Mouse (Mus musculus) limb, embryonic 11.5 days (tissue): ENCODE measurements at regions not wholly inside any gene's neighbourhood (a gene's known extent, or its start where the extent isn't known, plus 50 kb on each side); places are given as distances from the start of the nearest gene placed in this dataset.

Source experiments
- ATAC-seq: fragments of 200-750 bp; cut with Nextera tagmentation; 2 replicates; pipeline ENCODE4 v1.8.0; 2017; ENCODE audit warnings: low read depth; ENCODE audit not compliant: insufficient number of reproducible peaks, low FRiP score, low TSS enrichment
- DNase-seq: peaks from one replicate; pipeline ENCODE4 v3.0.0-alpha.2; 2015; ENCODE audit warnings: low spot score
- H3K27ac ChIP-seq: fragments of 300-500 bp; sonication (generic); replicated peaks from 2 replicates; pipeline ENCODE4 v1.5.1; 2014; ENCODE audit warnings: low read depth, mild to moderate bottlenecking, low read length
- H3K27me3 ChIP-seq: fragments of 300-500 bp; sonication (generic); 2 replicates; pipeline ENCODE4 v1.6.1; 2014; ENCODE audit warnings: mild to moderate bottlenecking, low read length, mixed read lengths; ENCODE audit not compliant: control insufficient read depth, insufficient read depth
- H3K36me3 ChIP-seq: fragments of 300-500 bp; sonication (generic); 2 replicates; pipeline ENCODE4 v1.6.1; 2014; ENCODE audit warnings: mild to moderate bottlenecking, low read length, moderate library complexity, mixed read lengths; ENCODE audit not compliant: control insufficient read depth, insufficient read depth
- H3K4me1 ChIP-seq: fragments of 300-500 bp; sonication (generic); 2 replicates; pipeline ENCODE4 v1.6.1; 2014; ENCODE audit warnings: low read length, mixed read lengths; ENCODE audit not compliant: control insufficient read depth, insufficient read depth
- H3K4me2 ChIP-seq: fragments of 300-500 bp; sonication (generic); 2 replicates; pipeline ENCODE4 v1.6.1; 2014; ENCODE audit warnings: low read depth, mild to moderate bottlenecking, moderate library complexity; ENCODE audit not compliant: severe bottlenecking
- H3K4me3 ChIP-seq: fragments of 300-500 bp; sonication (generic); 2 replicates; pipeline ENCODE4 v1.5.1; 2014; ENCODE audit warnings: low read depth, low read length
- H3K9ac ChIP-seq: fragments of 300-500 bp; sonication (generic); 2 replicates; pipeline ENCODE4 v1.6.1; 2014; ENCODE audit warnings: mild to moderate bottlenecking, low read length
- H3K9me3 ChIP-seq: fragments of 300-500 bp; sonication (generic); 2 replicates; pipeline ENCODE4 v1.6.1; 2016; ENCODE audit warnings: low read length; ENCODE audit not compliant: control insufficient read depth
- WGBS: fragments of 180-500 bp; shearing (Covaris S2); extraction: QIAGEN DNeasy Blood & Tissue Kit; methylation state at CpG from one replicate; pipeline ENCODE4 v1.1.7; 2014; 5-methylcytosine and 5-hydroxymethylcytosine counted together

- H3K27ac ChIP-seq = no peak overlapping the region
- H3K9me3 ChIP-seq = no peaks in the 10 kb centered on the region
- H3K4me2 ChIP-seq = no peak overlapping the region
- no peak overlapping the region for H3K9ac ChIP-seq
- no peaks in the 10 kb centered on the region for H3K27me3 ChIP-seq
- DNase-seq = no peak
- no peak overlapping the region for H3K4me3 ChIP-seq
- 75% methylated on average over 4 of the region's 4 CpGs for WGBS
- no peaks in the 10 kb centered on the region for H3K36me3 ChIP-seq
- no peaks in the 10 kb centered on the region for H3K4me1 ChIP-seq
- ATAC-seq = no peak
Observed at GRCm38 (mm10) chrX:12327464-12327863, 167.3 kb upstream of the Bcor start.

- DNase-seq = no peak
- H3K4me3 ChIP-seq = no peak overlapping the region
- H3K36me3 ChIP-seq = no peaks in the 10 kb centered on the region
- H3K9ac ChIP-seq = no peak overlapping the region
- no peak overlapping the region for H3K4me2 ChIP-seq
- H3K27me3 ChIP-seq = no peaks in the 10 kb centered on the region
- no peaks in the 10 kb centered on the region for H3K4me1 ChIP-seq
- no peak overlapping the region for H3K27ac ChIP-seq
- WGBS = 81% methylated on average over 9 of the region's 9 CpGs
- no peak for ATAC-seq
- H3K9me3 ChIP-seq = no peaks in the 10 kb centered on the region
Observed at GRCm38 (mm10) chrX:12340561-12340960, 180.4 kb upstream of the Bcor start.

GRCm38 (mm10) chrX:12341356-12341965, 181.3 kb upstream of the Bcor start:
- DNase-seq (no peak), ATAC-seq (no peak)
- Histone ChIP-seq H3K9ac (no peak overlapping the region), H3K4me3 (no peak overlapping the region), H3K27me3 (no peaks in the 10 kb centered on the region), H3K36me3 (no peaks in the 10 kb centered on the region), H3K4me1 (no peaks in the 10 kb centered on the region), H3K27ac (no peak overlapping the region), H3K9me3 (no peaks in the 10 kb centered on the region), H3K4me2 (no peak overlapping the region)
- WGBS = 45% methylated on average over 5 of the region's 5 CpGs

- no peak overlapping the region for H3K9ac ChIP-seq
- whole genome bisulfite sequencing = 82% methylated on average over 12 of the region's 12 CpGs
- H3K27ac ChIP-seq = no peak overlapping the region
- H3K4me3 ChIP-seq = no peak overlapping the region
- ATAC-seq = no peak
- no peaks in the 10 kb centered on the region for H3K27me3 ChIP-seq
- no peaks in the 10 kb centered on the region for H3K36me3 ChIP-seq
- no peak for DNase-seq
- H3K4me2 ChIP-seq = no peak overlapping the region
- no peaks in the 10 kb centered on the region for H3K9me3 ChIP-seq
- no peaks in the 10 kb centered on the region for H3K4me1 ChIP-seq
Observed at GRCm38 (mm10) chrX:12344805-12345555, 184.8 kb upstream of the Bcor start.

GRCm38 (mm10) chrX:12346856-12347255, 186.7 kb upstream of the Bcor start:
- Histone ChIP-seq H3K4me1 (no peaks in the 10 kb centered on the region), H3K9me3 (no peaks in the 10 kb centered on the region), H3K4me2 (no peak overlapping the region), H3K27me3 (no peaks in the 10 kb centered on the region), H3K36me3 (no peaks in the 10 kb centered on the region), H3K27ac (no peak overlapping the region), H3K4me3 (no peak overlapping the region), H3K9ac (no peak overlapping the region)
- 55% methylated on average over 3 of the region's 3 CpGs for WGBS
- DNase-seq (no peak), ATAC-seq (no peak)

- H3K27ac ChIP-seq = no peak overlapping the region
- 45% methylated on average over 8 of the region's 8 CpGs for WGBS
- no peak overlapping the region for H3K9ac ChIP-seq
- no peaks in the 10 kb centered on the region for H3K4me1 ChIP-seq
- no peaks in the 10 kb centered on the region for H3K27me3 ChIP-seq
- no peak for DNase-seq
- no peaks in the 10 kb centered on the region for H3K9me3 ChIP-seq
- ATAC-seq = no peak
- H3K4me3 ChIP-seq = no peak overlapping the region
- no peaks in the 10 kb centered on the region for H3K36me3 ChIP-seq
- no peak overlapping the region for H3K4me2 ChIP-seq
Observed at GRCm38 (mm10) chrX:12348117-12348516, 188.0 kb upstream of the Bcor start.

- no peaks in the 10 kb centered on the region for H3K36me3 ChIP-seq
- no peak overlapping the region for H3K4me3 ChIP-seq
- DNase-seq = no peak
- 95% methylated on average over 2 of the region's 2 CpGs for WGBS
- ATAC-seq = no peak
- no peak overlapping the region for H3K4me2 ChIP-seq
- H3K9me3 ChIP-seq = no peaks in the 10 kb centered on the region
- H3K27me3 ChIP-seq = 0 out of 2 replicates have a peak, but pooled peaks cover 2% of the 10 kb centered on the region
- H3K9ac ChIP-seq = no peak overlapping the region
- H3K27ac ChIP-seq = no peak overlapping the region
- H3K4me1 ChIP-seq = 0 out of 2 replicates have a peak, but pooled peaks cover 2% of the 10 kb centered on the region
Observed at GRCm38 (mm10) chrX:12354875-12355274, 194.7 kb upstream of the Bcor start.

GRCm38 (mm10) chrX:12358026-12358425, 197.9 kb upstream of the Bcor start:
- Histone ChIP-seq H3K27me3 (0 out of 2 replicates have a peak, but pooled peaks cover 2% of the 10 kb centered on the region), H3K9ac (no peak overlapping the region), H3K4me1 (0 out of 2 replicates have a peak, but pooled peaks cover 2% of the 10 kb centered on the region), H3K4me3 (no peak overlapping the region), H3K27ac (no peak overlapping the region), H3K4me2 (no peak overlapping the region), H3K9me3 (no peaks in the 10 kb centered on the region), H3K36me3 (no peaks in the 10 kb centered on the region)
- no peak for DNase-seq
- ATAC-seq = no peak
- WGBS = 53% methylated on average over 1 of the region's 1 CpGs
